21 mouse cellular contexts compared by ENCODE assay signal in the genomic region with DNA sequence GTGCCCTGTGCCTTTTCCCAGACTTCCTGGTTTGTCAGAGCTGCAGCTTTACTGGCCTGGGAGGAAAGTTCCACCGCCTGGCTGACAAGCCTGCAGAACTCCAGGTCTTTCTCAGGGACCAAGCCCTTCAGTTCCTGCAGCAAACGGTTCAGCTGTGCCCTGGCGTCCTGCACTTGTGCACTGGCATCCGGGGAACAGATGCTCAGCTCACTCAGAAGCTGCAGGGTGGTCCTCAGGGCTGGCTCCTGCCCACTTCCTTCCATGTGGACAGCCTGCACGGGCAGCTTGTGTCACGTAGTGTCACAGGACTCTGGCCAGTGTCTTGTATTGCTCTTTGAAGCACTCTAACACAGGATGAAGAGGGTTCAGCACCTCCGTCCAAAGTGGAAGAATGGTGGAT. TPM values are rescaled to one million over a fixed set of nuclear protein-coding genes. Genes with fewer than 3 reads are reported as not detected.
DNase-seq lines count a peak whose midpoint lies in the region; ATAC-seq and TF ChIP-seq lines count a peak whose summit lies in the region.
"Had no signal": no experiment of that assay in that cellular context is flagged by ENCODE, and none has a peak within 500 bp of the region (broad histone marks: within the 10 kb centered on the region; RNA-seq: fewer than 3 reads in every experiment).

No protein-coding gene starts in this region.

- no peak for TF ChIP-seq CTCF in ES-Bruce4 (IDR thresholded peaks at IDR 0.05; ENCODE audit: low read depth, low read length)
- no peak for TF ChIP-seq CTCF in liver, postnatal 0 days (IDR thresholded peaks at IDR 0.05; ENCODE audit: low read depth)
- no peak for TF ChIP-seq CTCF in stomach, postnatal 0 days (IDR thresholded peaks at IDR 0.05; ENCODE audit: low read depth)

- H3K9me3 ChIP-seq in ES-Bruce4 (replicated peaks; ENCODE audit: control insufficient read depth, insufficient read depth, low read length, poor library complexity, severe bottlenecking), result no peaks in the 10 kb centered on the region
- no peaks in the 10 kb centered on the region for H3K9me3 ChIP-seq in liver, postnatal 0 days (ENCODE audit: low read length)
- H3K9me3 ChIP-seq in stomach, postnatal 0 days (ENCODE audit: control insufficient read depth, low read length), result no peaks in the 10 kb centered on the region
- H3K9me3 ChIP-seq: embryonic facial prominence, embryonic 12.5 days; G1E; midbrain, embryonic 13.5 days had no signal

- no peaks in the 10 kb centered on the region for H3K36me3 ChIP-seq in ES-Bruce4 (ENCODE audit: control insufficient read depth, insufficient read depth, low read length, poor library complexity, severe bottlenecking)
- no peaks in the 10 kb centered on the region for H3K36me3 ChIP-seq in liver, postnatal 0 days (replicated peaks; ENCODE audit: insufficient read depth, low read length)
- H3K36me3 ChIP-seq in stomach, postnatal 0 days (ENCODE audit: control insufficient read depth, insufficient read depth, low read length), result no peaks in the 10 kb centered on the region
- H3K36me3 ChIP-seq: embryonic facial prominence, embryonic 12.5 days; forebrain, embryonic 10.5 days; G1E; midbrain, embryonic 13.5 days had no signal

- peak overlapping the region; percentile 54 for H3K27ac ChIP-seq in ES-Bruce4 (ENCODE audit: insufficient read depth, low read length)
- H3K27ac ChIP-seq in liver, postnatal 0 days (ENCODE audit: low read depth), result no peak overlapping the region
- no peak overlapping the region for H3K27ac ChIP-seq in stomach, postnatal 0 days (replicated peaks)
- H3K27ac ChIP-seq: embryonic facial prominence, embryonic 12.5 days; forebrain, embryonic 10.5 days; midbrain, embryonic 13.5 days had no signal

- no peak overlapping the region for H3K4me2 ChIP-seq in liver, postnatal 0 days (ENCODE audit: low read depth, low read length)
- H3K4me2 ChIP-seq in stomach, postnatal 0 days (replicated peaks; ENCODE audit: low read depth), result no peak overlapping the region
- H3K4me2 ChIP-seq: embryonic facial prominence, embryonic 12.5 days; midbrain, embryonic 13.5 days had no signal

- H3K27me3 ChIP-seq in ES-Bruce4 (ENCODE audit: control insufficient read depth, insufficient read depth, low read length, poor library complexity, severe bottlenecking), result no peaks in the 10 kb centered on the region
- H3K27me3 ChIP-seq in liver, postnatal 0 days (ENCODE audit: insufficient read depth, low read length), result no peaks in the 10 kb centered on the region
- H3K27me3 ChIP-seq in stomach, postnatal 0 days (ENCODE audit: control insufficient read depth, insufficient read depth, low read length), result no peaks in the 10 kb centered on the region
- H3K27me3 ChIP-seq: midbrain, embryonic 13.5 days had no signal

- intact Hi-C loops in gastrocnemius, postnatal 14 days (cut with DNase I; ENCODE audit: low total_unique reads), result no loop called here

- TF ChIP-seq EP300 in ES-Bruce4 (IDR thresholded peaks at IDR 0.05; ENCODE audit: insufficient read depth, low read depth, low read length), result no peak
- TF ChIP-seq EP300 in liver, postnatal 0 days (IDR thresholded peaks at IDR 0.05; ENCODE audit: low read depth), result no peak
- TF ChIP-seq EP300 in stomach, postnatal 0 days (optimal IDR thresholded peaks at IDR 0.05), result no peak

- peak overlapping the region; percentile 15; the same call in 1 of the 2 replicates for H3K9ac ChIP-seq in ES-Bruce4 (ENCODE audit: low read depth, poor library complexity, severe bottlenecking)
- H3K9ac ChIP-seq in liver, postnatal 0 days (replicated peaks), result no peak overlapping the region
- H3K9ac ChIP-seq in stomach, postnatal 0 days (ENCODE audit: low read length), result no peak overlapping the region
- H3K9ac ChIP-seq: embryonic facial prominence, embryonic 12.5 days; midbrain, embryonic 13.5 days had no signal

- WGBS in liver, postnatal 0 days (ENCODE audit: insufficient replicate concordance), result 47% methylated on average over 7 of the region's 7 CpGs
- 67% methylated on average over 7 of the region's 7 CpGs for WGBS in stomach, postnatal 0 days

- H3K4me3 ChIP-seq in ES-Bruce4 (ENCODE audit: low read depth, low read length), result peak overlapping the region; percentile 12
- H3K4me3 ChIP-seq in liver, postnatal 0 days (ENCODE audit: low read depth, low read length), result no peak overlapping the region
- H3K4me3 ChIP-seq in stomach, postnatal 0 days (ENCODE audit: low read depth, low read length), result no peak overlapping the region
- H3K4me3 ChIP-seq: embryonic facial prominence, embryonic 12.5 days; forebrain, embryonic 10.5 days; midbrain, embryonic 13.5 days had no signal

- peak; percentile 17 to 53; a peak in 3 of 4 replicates for ATAC-seq in hematopoietic stem cell, adult 5-6 weeks (replicated peaks in 1 of 2; ENCODE audit: insufficient read depth in 1 of 2, low FRiP score in 2 of 2, low TSS enrichment in 1 of 2, low read depth in 1 of 2, poor library complexity in 2 of 2, severe bottlenecking in 2 of 2)
- no peak for ATAC-seq in liver, postnatal 0 days
- no peak for ATAC-seq in stomach, postnatal 0 days (ENCODE audit: low FRiP score, low TSS enrichment)
- ATAC-seq: midbrain, embryonic 13.5 days had no signal

- peak; percentile 9 for DNase-seq in gastrocnemius, postnatal 14 days
- DNase-seq in gastrocnemius, postnatal 10 days, result no peak
- DNase-seq in thymus, postnatal 10 days (ENCODE audit: low spot score in 2 of 2), result peak; percentile 66 to 69
- no peak for DNase-seq in liver, postnatal 0 days
- no peak for DNase-seq in stomach, postnatal 0 days (ENCODE audit: low spot score)
- no peak for DNase-seq in urinary bladder, postnatal 14 days (ENCODE audit: low spot score)
- DNase-seq: kidney, adult 2 months; kidney, postnatal 25 days; layer of hippocampus, adult 9-11 months; liver; lung, adult 2 months; lung, postnatal 4 days had no signal

- no peak for TF ChIP-seq POLR2A in ES-Bruce4 (IDR thresholded peaks at IDR 0.05; ENCODE audit: insufficient read depth, low read length)

- no peaks in the 10 kb centered on the region for H3K4me1 ChIP-seq in ES-Bruce4 (ENCODE audit: control insufficient read depth, insufficient read depth, low read length)
- H3K4me1 ChIP-seq in liver, postnatal 0 days (ENCODE audit: insufficient read depth), result no peaks in the 10 kb centered on the region
- H3K4me1 ChIP-seq in stomach, postnatal 0 days (replicated peaks; ENCODE audit: control insufficient read depth, insufficient read depth), result no peaks in the 10 kb centered on the region
- H3K4me1 ChIP-seq: embryonic facial prominence, embryonic 12.5 days; forebrain, embryonic 10.5 days; midbrain, embryonic 13.5 days had no signal

RNA-seq across cellular contexts. Expression of a gene that starts 23.0 kb away (rescaled TPM):
- 1 to 10 TPM; 3.9 to 6.8 TPM for total RNA-seq in gastrocnemius, postnatal 14 days (2021)
- total RNA-seq in gastrocnemius, postnatal 10 days (2021), result 10 to 100 TPM in 1 of 2 experiments, 1 to 10 TPM in 1; 7.2 to 16.1 TPM
- 3.9 and 5.6 TPM in 2 replicates for polyA plus RNA-seq in ES-Bruce4 (2011; ENCODE audit: insufficient read depth, insufficient read length, low read depth, missing spikeins)
- total RNA-seq in hematopoietic stem cell, adult 5-6 weeks (2017), result not detected in 2 replicates
- 0.07 TPM in 1 of 2 replicates, not detected in the other for polyA plus RNA-seq in liver, postnatal 0 days (2015; fragmentation: Nextera tagmentation; extraction: Ambion mirVana)
- polyA plus RNA-seq in stomach, postnatal 0 days (2015; fragmentation: Nextera tagmentation; extraction: Ambion mirVana), result not detected in 2 replicates
- total RNA-seq: left cerebral cortex, postnatal 10 days had no signal
- polyA plus RNA-seq: forebrain, embryonic 10.5 days; G1E; gonadal fat pad, adult 2 months; heart, embryonic 14.5 days; kidney, adult 2 months; midbrain, embryonic 13.5 days had no signal

RNA-seq across cellular contexts. Expression of a gene that starts 50.7 kb away (rescaled TPM):
- total RNA-seq in gastrocnemius, postnatal 14 days (2021), result 1 to 10 TPM in 1 of 2 experiments, under 1 TPM in 1; 0.29 to 1.0 TPM
- 1 to 10 TPM; 1.2 to 2.1 TPM for total RNA-seq in gastrocnemius, postnatal 10 days (2021)
- polyA plus RNA-seq in ES-Bruce4 (2011; ENCODE audit: insufficient read depth, insufficient read length, low read depth, missing spikeins), result 0.12 TPM in 1 of 2 replicates, not detected in the other
- 47.1 and 48.3 TPM in 2 replicates for total RNA-seq in hematopoietic stem cell, adult 5-6 weeks (2017)
- 4.3 and 5.1 TPM in 2 replicates for polyA plus RNA-seq in liver, postnatal 0 days (2015; fragmentation: Nextera tagmentation; extraction: Ambion mirVana)
- 0.47 and 0.51 TPM in 2 replicates for polyA plus RNA-seq in stomach, postnatal 0 days (2015; fragmentation: Nextera tagmentation; extraction: Ambion mirVana)
- polyA plus RNA-seq: G1E had no signal

Comparison
In these comparisons a context has a peak if more than half of its experiments do, and no peak if none do; other contexts are left out.
1. DNase-seq: peak in gastrocnemius, postnatal 14 days (single experiment) and thymus, postnatal 10 days (2 of 2); none in gastrocnemius, postnatal 10 days (single experiment), liver, postnatal 0 days (single experiment), stomach, postnatal 0 days (single experiment) and urinary bladder, postnatal 14 days (single experiment).
2. ATAC-seq: peak in hematopoietic stem cell, adult 5-6 weeks (2 of 2); none in liver, postnatal 0 days (single experiment) and stomach, postnatal 0 days (single experiment).
3. RNA of a gene that starts 50.7 kb away (total RNA-seq): 47.1 to 48.3 TPM in hematopoietic stem cell, adult 5-6 weeks; 1.2 to 2.1 TPM in gastrocnemius, postnatal 10 days and 0.29 to 1.0 TPM in gastrocnemius, postnatal 14 days; every median in the first group is over 10 times any median in the second.